Mouse (Mus musculus): ENCODE measurements around the gene Atp6v1f.

Gene Atp6v1f

GRCm38 (mm10) chr6:29463388-29463787 is 4.1 kb upstream of the Atp6v1f start:
- DNase-seq = no peak

GRCm38 (mm10) chr6:29468851-29469250 is 1.3 kb downstream of the Atp6v1f start:
- DNase-seq = no peak

GRCm38 (mm10) chr6:29471137-29471536 is 3.6 kb downstream of the Atp6v1f start, which contains the start of gene Atp6v1fnb:
Gene Atp6v1fnb, plus strand, starts transcription at chr6:29471437.
- no peak for DNase-seq

GRCm38 (mm10) chr6:29473941-29474691 is 6.6 kb downstream of the Atp6v1f start:
- DNase-seq = peak; percentile 42

- DNase-seq = no peak
Measured at GRCm38 (mm10) chr6:29474736-29475135, 7.2 kb downstream of the Atp6v1f start.

- no peak for DNase-seq
Measured at GRCm38 (mm10) chr6:29482691-29483090, 15.2 kb downstream of the Atp6v1f start.

- DNase-seq = peak; percentile 44
Measured at GRCm38 (mm10) chr6:29484716-29485559, 17.4 kb downstream of the Atp6v1f start.

- no peak for DNase-seq
Measured at GRCm38 (mm10) chr6:29485951-29486350, 18.4 kb downstream of the Atp6v1f start.

GRCm38 (mm10) chr6:29494101-29494500 is 26.6 kb downstream of the Atp6v1f start:
- no peak for DNase-seq

- DNase-seq = no peak
Measured at GRCm38 (mm10) chr6:29496270-29496669, 28.8 kb downstream of the Atp6v1f start.

GRCm38 (mm10) chr6:29497791-29498190 is 30.3 kb downstream of the Atp6v1f start:
- DNase-seq = no peak

- no peak for DNase-seq
Measured at GRCm38 (mm10) chr6:29500177-29500576, 32.7 kb downstream of the Atp6v1f start.

- DNase-seq = no peak
Measured at GRCm38 (mm10) chr6:29500810-29501209, 33.3 kb downstream of the Atp6v1f start.

GRCm38 (mm10) chr6:29501599-29501998 is 34.1 kb downstream of the Atp6v1f start:
- DNase-seq = no peak

- no peak for DNase-seq
Measured at GRCm38 (mm10) chr6:29505493-29505892, 38.0 kb downstream of the Atp6v1f start.

- DNase-seq = no peak
Measured at GRCm38 (mm10) chr6:29506834-29507233, 39.3 kb downstream of the Atp6v1f start.

- DNase-seq = no peak
Measured at GRCm38 (mm10) chr6:29507447-29508309, 40.2 kb downstream of the Atp6v1f start, which contains the start of gene Kcp. Gene Kcp, minus strand, starts transcription at chr6:29507952.

- no peak for DNase-seq
Measured at GRCm38 (mm10) chr6:29509086-29509485, 41.6 kb downstream of the Atp6v1f start.

GRCm38 (mm10) chr6:29513284-29513683 is 45.8 kb downstream of the Atp6v1f start:
- no peak for DNase-seq

- peak; percentile 13 for DNase-seq
Measured at GRCm38 (mm10) chr6:29517139-29517538, 49.6 kb downstream of the Atp6v1f start.

All from cerebellum, adult 8-10 months (tissue).